Mouse (Mus musculus) liver, adult 2 months (tissue): ENCODE measurements around the gene Abcb6.

Source experiments
- CTCF ChIP-seq: fragments of 200-500 bp; IDR thresholded peaks from 2 replicates; pipeline ENCODE4 v1.5.1; 2011; ENCODE audit warnings: low read depth, low read length, control low read depth
- POLR2A ChIP-seq: fragments of 200-500 bp; IDR thresholded peaks from 2 replicates; pipeline ENCODE4 v1.6.1; 2011; ENCODE audit warnings: low read length, control low read depth; ENCODE audit not compliant: insufficient read depth; ENCODE audit errors: extremely low read depth

DNA sequence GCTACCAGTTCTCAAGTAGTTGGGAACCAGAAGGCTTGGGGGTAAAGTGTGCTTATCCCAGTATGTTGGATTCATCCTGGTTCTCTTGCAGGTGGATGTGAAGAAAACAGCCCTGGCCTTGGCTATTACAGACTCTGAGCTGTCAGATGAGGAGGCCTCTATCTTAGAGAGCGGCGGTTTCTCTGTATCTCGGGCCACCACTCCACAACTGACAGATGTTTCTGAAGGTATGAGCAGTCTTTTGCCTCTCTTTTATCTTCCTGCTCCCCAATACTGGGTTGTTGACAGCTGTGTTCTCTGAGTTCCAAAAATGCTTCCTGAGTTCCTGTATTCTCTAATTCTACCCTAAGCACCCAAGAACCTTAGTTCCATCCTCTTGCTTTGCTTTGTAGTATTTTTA, 34.6 kb downstream of the Abcb6 start:
- TF ChIP-seq POLR2A: no peak
- no peak for TF ChIP-seq CTCF
